19 mouse cellular contexts compared by ENCODE assay signal in genomic region chr2:157693576-157693975, GRCm38 (mm10).
"Had no signal": no experiment of that assay in that cellular context is flagged by ENCODE, and none has a peak within 500 bp of the region (broad histone marks: within the 10 kb centered on the region; RNA-seq: fewer than 3 reads in every experiment).

No protein-coding gene starts in this region.

- H3K27ac ChIP-seq: liver, embryonic 13.5 days; midbrain, embryonic 12.5 days; midbrain, embryonic 15.5 days; neural tube, embryonic 13.5 days; stomach, embryonic 15.5 days had no signal

- H3K36me3 ChIP-seq: liver, embryonic 13.5 days; midbrain, embryonic 12.5 days; midbrain, embryonic 15.5 days; neural tube, embryonic 13.5 days; stomach, embryonic 15.5 days had no signal

- ATAC-seq: intestine, postnatal 0 days; midbrain, embryonic 15.5 days had no signal

- H3K27me3 ChIP-seq: midbrain, embryonic 15.5 days; neural tube, embryonic 13.5 days; stomach, embryonic 15.5 days had no signal

- H3K9ac ChIP-seq: liver, embryonic 13.5 days; midbrain, embryonic 12.5 days; midbrain, embryonic 15.5 days; neural tube, embryonic 13.5 days; stomach, embryonic 15.5 days had no signal

- H3K4me2 ChIP-seq: liver, embryonic 13.5 days; midbrain, embryonic 12.5 days; midbrain, embryonic 15.5 days; neural tube, embryonic 13.5 days; stomach, embryonic 15.5 days had no signal

- H3K4me1 ChIP-seq: liver, embryonic 13.5 days; stomach, embryonic 15.5 days had no signal

- H3K4me3 ChIP-seq: liver, embryonic 13.5 days; midbrain, embryonic 12.5 days; midbrain, embryonic 15.5 days; myocyte; neural tube, embryonic 13.5 days; stomach, embryonic 15.5 days had no signal

- H3K9me3 ChIP-seq: liver, embryonic 13.5 days; midbrain, embryonic 12.5 days; midbrain, embryonic 15.5 days; neural tube, embryonic 13.5 days; stomach, embryonic 15.5 days had no signal

- DNase-seq: kidney, adult 8-10 months; kidney, postnatal 36 days; layer of hippocampus, adult 9-11 months; liver, embryonic 13.5 days; lung, adult 2 months; lung, postnatal 14 days; lung, postnatal 4 days; retina, postnatal 1 day; right cerebral cortex, postnatal 25 days; spleen, adult 18-20 months; thymus, adult 2 months; thymus, postnatal 14 days; thymus, postnatal 4 days had no signal
